Mouse (Mus musculus): ENCODE results near the gene Cyp2d11. TPM values are rescaled to one million over a fixed set of nuclear protein-coding genes. Genes with fewer than 3 reads are reported as not detected.
"Not testable (repeated sequence)": the region's sequence is repeated elsewhere in the genome, so short reads cannot be mapped to it uniquely, and the experiment has no call there.

The Cyp2d11 gene
- polyA plus RNA-seq (2011; ENCODE audit: insufficient read depth, insufficient read length, low replicate concordance, missing spikeins): not detected in 2 replicates

DNA sequence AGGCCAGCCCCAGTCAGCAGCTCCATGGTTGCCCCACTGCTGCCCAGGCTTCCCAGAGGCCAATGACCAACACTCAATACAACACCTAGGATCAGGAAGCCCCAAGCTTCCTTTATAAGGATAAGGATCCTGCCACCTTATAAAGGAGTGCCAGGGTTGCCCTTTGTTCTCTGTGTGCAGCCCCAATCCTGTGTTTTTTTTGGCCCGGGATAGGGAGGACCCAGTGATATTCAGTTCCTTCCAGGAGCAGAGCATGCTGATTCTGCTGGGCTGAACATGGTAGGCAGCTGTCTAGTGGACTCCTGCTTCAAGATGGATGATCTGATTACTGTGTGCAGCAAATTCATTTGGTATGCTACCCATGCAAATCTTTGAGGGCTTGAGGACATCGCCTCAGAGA lies at the start of gene Cyp2d11:
Cyp2d11 (minus strand) TSS at position 101 of the 400 bp plus-strand sequence.
- not testable (repeated sequence) for H3K4me3 ChIP-seq (replicated peaks; ENCODE audit: control insufficient read depth, low read depth, low read length)

GRCm38 (mm10) chr15:82437975-82438617 lies 44.3 kb upstream of the Cyp2d11 start:
- Histone ChIP-seq H3K27ac (ENCODE audit: control insufficient read depth, insufficient read depth, low read depth, low read length, poor library complexity) (no peak overlapping the region), H3K4me3 (replicated peaks; ENCODE audit: control insufficient read depth, low read depth, low read length) (no peak overlapping the region), H3K4me1 (ENCODE audit: control insufficient read depth, insufficient read depth, low read length) (no peaks in the 10 kb centered on the region; the same call in 1 of the 2 replicates)
- 63% methylated on average over 5 of the region's 5 CpGs for WGBS
- TF ChIP-seq POLR2A (IDR thresholded peaks at IDR 0.05; ENCODE audit: borderline replicate concordance, control insufficient read depth, low read depth, low read length) (no peak), CTCF (IDR thresholded peaks at IDR 0.05; ENCODE audit: control insufficient read depth, insufficient read depth, low read length) (no peak)

More for the DNA sequence above, at the start of gene Cyp2d11:
- 82% methylated on average over 2 of the region's 2 CpGs for WGBS
- H3K4me1 ChIP-seq (ENCODE audit: control insufficient read depth, insufficient read depth, low read length); H3K27ac ChIP-seq (ENCODE audit: control insufficient read depth, insufficient read depth, low read depth, low read length, poor library complexity): not testable (repeated sequence)

- no peaks in the 10 kb centered on the region; the same call in 1 of the 2 replicates for H3K4me1 ChIP-seq (ENCODE audit: control insufficient read depth, insufficient read depth, low read length)
- 74% methylated on average over 2 of the region's 2 CpGs for WGBS
- no peak overlapping the region for H3K27ac ChIP-seq (ENCODE audit: control insufficient read depth, insufficient read depth, low read depth, low read length, poor library complexity)
- H3K4me3 ChIP-seq (replicated peaks; ENCODE audit: control insufficient read depth, low read depth, low read length): no peak overlapping the region
- TF ChIP-seq CTCF (IDR thresholded peaks at IDR 0.05; ENCODE audit: control insufficient read depth, insufficient read depth, low read length): no peak
Observed at GRCm38 (mm10) chr15:82435606-82436005, 41.8 kb upstream of the Cyp2d11 start.

- Histone ChIP-seq H3K27ac (ENCODE audit: control insufficient read depth, insufficient read depth, low read depth, low read length, poor library complexity) (no peak overlapping the region), H3K4me3 (replicated peaks; ENCODE audit: control insufficient read depth, low read depth, low read length) (no peak overlapping the region), H3K4me1 (ENCODE audit: control insufficient read depth, insufficient read depth, low read length) (no peaks in the 10 kb centered on the region; the same call in 1 of the 2 replicates)
- TF ChIP-seq CTCF (IDR thresholded peaks at IDR 0.05; ENCODE audit: control insufficient read depth, insufficient read depth, low read length) (no peak), POLR2A (IDR thresholded peaks at IDR 0.05; ENCODE audit: borderline replicate concordance, control insufficient read depth, low read depth, low read length) (no peak)
- 70% methylated on average over 3 of the region's 3 CpGs for WGBS
Observed at GRCm38 (mm10) chr15:82435011-82435410, 41.2 kb upstream of the Cyp2d11 start.

- no peak for TF ChIP-seq CTCF (IDR thresholded peaks at IDR 0.05; ENCODE audit: control insufficient read depth, insufficient read depth, low read length)
- TF ChIP-seq POLR2A (IDR thresholded peaks at IDR 0.05; ENCODE audit: borderline replicate concordance, control insufficient read depth, low read depth, low read length): no peak
- whole genome bisulfite sequencing: 79% methylated on average over 3 of the region's 3 CpGs
- H3K4me1 ChIP-seq (ENCODE audit: control insufficient read depth, insufficient read depth, low read length): no peaks in the 10 kb centered on the region; the same call in 1 of the 2 replicates
- H3K27ac ChIP-seq (ENCODE audit: control insufficient read depth, insufficient read depth, low read depth, low read length, poor library complexity): no peak overlapping the region
- no peak overlapping the region for H3K4me3 ChIP-seq (replicated peaks; ENCODE audit: control insufficient read depth, low read depth, low read length)
Observed at GRCm38 (mm10) chr15:82434541-82434940, 40.7 kb upstream of the Cyp2d11 start.

DNA sequence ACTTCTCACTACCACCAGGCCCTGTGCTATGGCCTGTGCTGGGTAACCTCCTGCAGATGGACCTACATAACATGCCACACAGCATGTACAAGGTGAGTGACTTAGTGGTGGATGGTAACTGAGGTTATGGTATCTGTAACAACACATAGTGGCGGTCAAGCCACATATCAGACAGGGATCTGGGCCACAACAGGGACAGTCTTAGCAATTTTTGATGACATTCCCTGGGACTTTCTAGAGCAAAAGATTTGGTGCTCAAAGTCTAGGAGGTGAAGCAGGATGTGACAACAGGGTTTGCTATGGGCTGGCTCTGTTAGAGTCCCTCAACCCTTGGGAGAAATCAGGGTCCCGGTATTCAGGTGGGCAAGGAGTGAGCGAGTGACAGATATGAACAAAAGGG lies 39.8 kb upstream of the Cyp2d11 start:
- TF ChIP-seq CTCF (IDR thresholded peaks at IDR 0.05; ENCODE audit: control insufficient read depth, insufficient read depth, low read length): no peak
- TF ChIP-seq POLR2A (IDR thresholded peaks at IDR 0.05; ENCODE audit: borderline replicate concordance, control insufficient read depth, low read depth, low read length): no peak
- Histone ChIP-seq H3K27ac (ENCODE audit: control insufficient read depth, insufficient read depth, low read depth, low read length, poor library complexity) (no peak overlapping the region), H3K4me1 (ENCODE audit: control insufficient read depth, insufficient read depth, low read length) (no peaks in the 10 kb centered on the region; the same call in 1 of the 2 replicates), H3K4me3 (replicated peaks; ENCODE audit: control insufficient read depth, low read depth, low read length) (no peak overlapping the region)
- 92% methylated on average over 3 of the region's 3 CpGs for WGBS

DNA sequence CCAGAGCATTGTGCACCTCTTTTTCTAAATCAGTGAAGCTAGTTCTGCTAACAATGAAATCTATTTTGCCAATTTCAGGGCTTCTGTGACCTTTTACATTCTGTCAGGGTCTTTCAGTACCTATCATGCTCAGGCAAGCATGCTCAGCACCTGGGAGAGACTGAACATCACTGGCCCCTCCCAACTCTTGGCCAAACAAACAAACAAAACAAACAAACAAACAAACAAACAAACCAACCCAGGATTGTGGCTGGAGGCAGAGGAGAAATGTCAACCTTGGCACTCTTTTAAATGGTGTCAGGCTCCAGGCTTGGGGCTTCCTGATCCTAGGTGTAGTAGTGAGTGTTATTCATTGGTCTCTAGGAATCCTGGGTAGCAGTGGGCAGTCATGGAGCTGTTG lies 39.3 kb upstream of the Cyp2d11 start, which contains the start of gene Cyp2d9:
Cyp2d9 (plus strand) TSS at position 301 of the 400 bp plus-strand sequence.
- Histone ChIP-seq H3K4me3 (replicated peaks; ENCODE audit: control insufficient read depth, low read depth, low read length) (no peak within 1 kb of the TSS), H3K4me1 (ENCODE audit: control insufficient read depth, insufficient read depth, low read length) (no peaks in the 10 kb centered on the region; the same call in 1 of the 2 replicates), H3K27ac (ENCODE audit: control insufficient read depth, insufficient read depth, low read depth, low read length, poor library complexity) (no peak within 1 kb of the TSS)
- TF ChIP-seq CTCF (IDR thresholded peaks at IDR 0.05; ENCODE audit: control insufficient read depth, insufficient read depth, low read length): no peak

- 69% methylated on average over 3 of the region's 3 CpGs for WGBS
- Histone ChIP-seq H3K4me3 (replicated peaks; ENCODE audit: control insufficient read depth, low read depth, low read length) (no peak overlapping the region), H3K27ac (ENCODE audit: control insufficient read depth, insufficient read depth, low read depth, low read length, poor library complexity) (no peak overlapping the region), H3K4me1 (ENCODE audit: control insufficient read depth, insufficient read depth, low read length) (no peaks in the 10 kb centered on the region)
- TF ChIP-seq CTCF (IDR thresholded peaks at IDR 0.05; ENCODE audit: control insufficient read depth, insufficient read depth, low read length): no peak
- no peak for TF ChIP-seq POLR2A (IDR thresholded peaks at IDR 0.05; ENCODE audit: borderline replicate concordance, control insufficient read depth, low read depth, low read length)
Observed at GRCm38 (mm10) chr15:82423471-82423870, 29.6 kb upstream of the Cyp2d11 start.

GRCm38 (mm10) chr15:82422935-82423334 lies 29.1 kb upstream of the Cyp2d11 start:
- Histone ChIP-seq H3K4me1 (ENCODE audit: control insufficient read depth, insufficient read depth, low read length) (no peaks in the 10 kb centered on the region), H3K27ac (ENCODE audit: control insufficient read depth, insufficient read depth, low read depth, low read length, poor library complexity) (no peak overlapping the region), H3K4me3 (replicated peaks; ENCODE audit: control insufficient read depth, low read depth, low read length) (no peak overlapping the region)
- WGBS: 73% methylated on average over 4 of the region's 4 CpGs
- TF ChIP-seq POLR2A (IDR thresholded peaks at IDR 0.05; ENCODE audit: borderline replicate concordance, control insufficient read depth, low read depth, low read length) (no peak), CTCF (IDR thresholded peaks at IDR 0.05; ENCODE audit: control insufficient read depth, insufficient read depth, low read length) (no peak)

Data from bone marrow, adult 2 months (tissue).